Comparison of ENCODE assay signal across 15 mouse cellular contexts in genomic region chr17:25623935-25624334, GRCm38 (mm10). TPM values are rescaled to one million over a fixed set of nuclear protein-coding genes. Genes with fewer than 3 reads are reported as not detected.
DNase-seq lines count a peak whose midpoint lies in the region; ATAC-seq lines count a peak whose summit lies in the region.
"Had no signal": no experiment of that assay in that cellular context is flagged by ENCODE, and none has a peak within 500 bp of the region (broad histone marks: within the 10 kb centered on the region; RNA-seq: fewer than 3 reads in every experiment).

No protein-coding gene starts in this region.

- no peak overlapping the region for H3K4me2 ChIP-seq in forebrain, embryonic 14.5 days (ENCODE audit: low read length)
- H3K4me2 ChIP-seq: heart, embryonic 11.5 days; hindbrain, embryonic 15.5 days; kidney, embryonic 15.5 days; lung, embryonic 14.5 days; neural tube, embryonic 13.5 days had no signal

- no peaks in the 10 kb centered on the region for H3K27me3 ChIP-seq in forebrain, embryonic 10.5 days (ENCODE audit: poor library complexity, severe bottlenecking)
- H3K27me3 ChIP-seq in forebrain, embryonic 14.5 days (replicated peaks; ENCODE audit: control insufficient read depth, insufficient read depth, low read length) = no peaks in the 10 kb centered on the region
- H3K27me3 ChIP-seq: hindbrain, embryonic 15.5 days; kidney, embryonic 15.5 days; neural tube, embryonic 13.5 days had no signal

- intact Hi-C loops in left cerebral cortex, postnatal 14 days (cut with DNase I) = loop anchor here (5.0 kb wide), 1 partner anchor 52 kb away; the partner anchor contains the start of gene Sox8
- intact Hi-C loops in heart, postnatal 25 days (cut with DNase I) = no loop called here

- no peak overlapping the region for H3K9ac ChIP-seq in forebrain, embryonic 14.5 days (ENCODE audit: low read length)
- H3K9ac ChIP-seq: hindbrain, embryonic 15.5 days; kidney, embryonic 15.5 days; lung, embryonic 14.5 days; neural tube, embryonic 13.5 days had no signal

- 59% methylated on average over 11 of the region's 11 CpGs for WGBS in forebrain, embryonic 10.5 days
- 76% methylated on average over 11 of the region's 11 CpGs for WGBS in forebrain, embryonic 14.5 days

- no peak for DNase-seq in forebrain, embryonic 10.5 days (ENCODE audit: extremely low spot score, low spot score)
- DNase-seq in forebrain, embryonic 14.5 days (ENCODE audit: low spot score) = no peak
- peak; percentile 93 for DNase-seq in right cerebral cortex, adult 18-20 months
- DNase-seq in right cerebral cortex, postnatal 4 days = no peak
- peak; percentile 80 to 92 for DNase-seq in left cerebral cortex, postnatal 14 days (ENCODE audit: low spot score in 2 of 2)
- DNase-seq in testis, postnatal 14 days (ENCODE audit: low spot score) = no peak
- DNase-seq in heart, postnatal 4 days = no peak
- DNase-seq in heart, postnatal 25 days (ENCODE audit: low spot score) = no peak
- DNase-seq: cerebellum, adult 8-10 months; lung, embryonic 14.5 days; thymus, adult 2 months had no signal

- peaks cover 49% of the 10 kb centered on the region for H3K4me1 ChIP-seq in forebrain, embryonic 10.5 days
- peaks cover 22% of the 10 kb centered on the region for H3K4me1 ChIP-seq in forebrain, embryonic 14.5 days (ENCODE audit: control insufficient read depth, insufficient read depth, low read length)

- H3K27ac ChIP-seq in forebrain, embryonic 10.5 days = peak overlapping the region; percentile 66
- H3K27ac ChIP-seq in forebrain, embryonic 14.5 days (ENCODE audit: low read depth, low read length) = no peak overlapping the region
- H3K27ac ChIP-seq: hindbrain, embryonic 15.5 days; kidney, embryonic 15.5 days; neural tube, embryonic 13.5 days had no signal

- no peak for ATAC-seq in forebrain, embryonic 14.5 days

- no peak overlapping the region for H3K4me3 ChIP-seq in forebrain, embryonic 10.5 days
- no peak overlapping the region for H3K4me3 ChIP-seq in forebrain, embryonic 14.5 days (ENCODE audit: low read depth, low read length)
- H3K4me3 ChIP-seq: hindbrain, embryonic 15.5 days; kidney, embryonic 15.5 days; neural tube, embryonic 13.5 days had no signal

- peaks cover 6% of the 10 kb centered on the region; the same call in 1 of the 2 replicates for H3K9me3 ChIP-seq in forebrain, embryonic 10.5 days
- no peaks in the 10 kb centered on the region for H3K9me3 ChIP-seq in forebrain, embryonic 14.5 days (replicated peaks; ENCODE audit: control insufficient read depth, low read length)
- H3K9me3 ChIP-seq: hindbrain, embryonic 15.5 days; kidney, embryonic 15.5 days; neural tube, embryonic 13.5 days had no signal

- peaks cover 22% of the 10 kb centered on the region for H3K36me3 ChIP-seq in forebrain, embryonic 10.5 days (replicated peaks)
- no peaks in the 10 kb centered on the region for H3K36me3 ChIP-seq in forebrain, embryonic 14.5 days (ENCODE audit: control insufficient read depth, insufficient read depth, low read length)
- H3K36me3 ChIP-seq: hindbrain, embryonic 15.5 days had no signal

RNA-seq across cellular contexts. Expression of gene Lmf1, which starts 45.0 kb away (rescaled TPM):
- 22.0 and 24.0 TPM in 2 replicates for polyA plus RNA-seq in forebrain, embryonic 10.5 days (2016; fragmentation: Nextera tagmentation; extraction: Ambion mirVana)
- polyA plus RNA-seq in forebrain, embryonic 14.5 days (2014; fragmentation: Nextera tagmentation; extraction: Ambion mirVana) = 18.8 and 19.1 TPM in 2 replicates
- 10 to 100 TPM; 22.1 to 23.4 TPM for total RNA-seq in left cerebral cortex, postnatal 14 days (2021)
- 10 to 100 TPM; 26.2 to 27.6 TPM for total RNA-seq in heart, postnatal 4 days (2021)
- 10 to 100 TPM; 31.7 to 34.3 TPM for total RNA-seq in heart, postnatal 25 days (2021)

RNA-seq across cellular contexts. Expression of gene Sox8, which starts 53.4 kb away (rescaled TPM):
- polyA plus RNA-seq in forebrain, embryonic 10.5 days (2016; fragmentation: Nextera tagmentation; extraction: Ambion mirVana) = 10.9 and 12.1 TPM in 2 replicates
- polyA plus RNA-seq in forebrain, embryonic 14.5 days (2014; fragmentation: Nextera tagmentation; extraction: Ambion mirVana) = 17.6 and 20.8 TPM in 2 replicates
- total RNA-seq in left cerebral cortex, postnatal 14 days (2021) = 10 to 100 TPM; 62.2 to 70.1 TPM
- under 1 TPM; 0.45 to 0.48 TPM for total RNA-seq in heart, postnatal 4 days (2021)
- under 1 TPM; 0.25 to 0.75 TPM for total RNA-seq in heart, postnatal 25 days (2021)

Comparison
In these comparisons a context has a peak if more than half of its experiments do, and no peak if none do; other contexts are left out.
1. DNase-seq: peak in right cerebral cortex, adult 18-20 months (single experiment) and left cerebral cortex, postnatal 14 days (2 of 2); none in forebrain, embryonic 10.5 days (single experiment), forebrain, embryonic 14.5 days (single experiment), right cerebral cortex, postnatal 4 days (single experiment), testis, postnatal 14 days (single experiment), heart, postnatal 4 days (single experiment) and heart, postnatal 25 days (single experiment).
2. RNA of gene Sox8, which starts 53.4 kb away (total RNA-seq): 62.2 to 70.1 TPM in left cerebral cortex, postnatal 14 days; 0.25 to 0.75 TPM in heart, postnatal 25 days and 0.45 to 0.48 TPM in heart, postnatal 4 days; every median in the first group is over 10 times any median in the second.